Mouse (Mus musculus) CH12.LX (cell line): ENCODE data around the gene Gpsm1. TPM values are rescaled to one million over a fixed set of nuclear protein-coding genes. Genes with fewer than 3 reads are reported as not detected.

Experiments
- DNase-seq: peaks from one replicate; pipeline ENCODE4 v3.0.0-alpha.2; 2013; ENCODE audit errors: extremely low read depth
- H3K27ac ChIP-seq: 2 replicates; pipeline ENCODE4 v1.5.1; 2012; ENCODE audit warnings: low read depth, mild to moderate bottlenecking, control low read depth, moderate library complexity; ENCODE audit not compliant: insufficient read depth
- H3K27me3 ChIP-seq: replicated peaks from 2 replicates; pipeline ENCODE3; 2012; ENCODE audit warnings: inconsistent platforms
- H3K36me3 ChIP-seq, 2 experiments: replicated peaks in 1 of 2; 2 replicates each; pipeline versions ENCODE3 to v1.6.1; 2012; ENCODE audit warnings: inconsistent platforms in 1 of 2, low read length in 1 of 2, mild to moderate bottlenecking in 1 of 2, mixed read lengths in 1 of 2, moderate library complexity in 1 of 2; ENCODE audit not compliant: control insufficient read depth in 1 of 2, insufficient read depth in 1 of 2
- H3K4me1 ChIP-seq, 2 experiments: 2 replicates each; pipeline ENCODE4 v1.6.1; 2012; ENCODE audit warnings: inconsistent platforms in 1 of 2, moderate library complexity in 1 of 2; ENCODE audit not compliant: insufficient read depth in 2 of 2, control insufficient read depth in 1 of 2
- H3K4me2 ChIP-seq: 2 replicates; pipeline ENCODE4 v1.6.1; 2012; ENCODE audit warnings: low read depth, mild to moderate bottlenecking, control low read depth; ENCODE audit not compliant: poor library complexity, insufficient read depth, severe bottlenecking
- H3K4me3 ChIP-seq, 3 experiments: fragments of 150-350 bp in 1 of 3; sonication (generic) in 1 of 3; replicated peaks in 1 of 3; 2 replicates each; pipeline versions ENCODE3 to v1.5.1; 2011 to 2012; ENCODE audit warnings: low read depth in 2 of 3, low read length in 2 of 3, mild to moderate bottlenecking in 2 of 3, moderate library complexity in 2 of 3, control low read depth in 1 of 3, improper control_type of control experiment in 1 of 3, inconsistent platforms in 1 of 3, mixed read lengths in 1 of 3; ENCODE audit not compliant: poor library complexity in 1 of 3
- H3K79me2 ChIP-seq: replicated peaks from 2 replicates; pipeline ENCODE4 v1.6.1; 2012; ENCODE audit warnings: mild to moderate bottlenecking, moderate library complexity; ENCODE audit not compliant: control insufficient read depth, poor library complexity, insufficient read depth, severe bottlenecking; ENCODE audit errors: extremely low read depth
- H3K9ac ChIP-seq: 2 replicates; pipeline ENCODE4 v1.6.1; 2012; ENCODE audit warnings: low read depth, mild to moderate bottlenecking, control low read depth, moderate library complexity; ENCODE audit not compliant: insufficient read depth
- H3K9me3 ChIP-seq: replicated peaks from 2 replicates; pipeline ENCODE3; 2012; ENCODE audit warnings: low read length, inconsistent platforms, mixed read lengths
- BHLHE40 ChIP-seq: IDR thresholded peaks from 2 replicates; pipeline ENCODE4 v1.6.1; 2011; ENCODE audit warnings: mild to moderate bottlenecking, low read depth, low read length, improper control_type of control experiment
- CHD2 ChIP-seq: IDR thresholded peaks from 2 replicates; pipeline ENCODE4 v1.6.1; 2011; ENCODE audit warnings: low read length, improper control_type of control experiment
- CTCF ChIP-seq, 2 experiments: IDR thresholded peaks in 1 of 2; conservative IDR thresholded peaks in 1 of 2; 2 replicates each; pipeline ENCODE4 v1.5.1; 2011 to 2012; ENCODE audit warnings: low read depth in 2 of 2, low read length in 2 of 2, improper control_type of control experiment in 1 of 2, inconsistent platforms in 1 of 2, mild to moderate bottlenecking in 1 of 2, moderate library complexity in 1 of 2
- ELF1 ChIP-seq: IDR thresholded peaks from 2 replicates; pipeline ENCODE4 v1.6.1; 2014; ENCODE audit warnings: low read depth, mild to moderate bottlenecking, inconsistent platforms, low read length, improper control_type of control experiment
- GABPA ChIP-seq: IDR thresholded peaks from 2 replicates; pipeline ENCODE4 v1.6.1; 2012; ENCODE audit warnings: low read depth, low read length, improper control_type of control experiment, inconsistent platforms; ENCODE audit not compliant: insufficient replicate concordance
- HCFC1 ChIP-seq: IDR thresholded peaks from 2 replicates; pipeline ENCODE4 v1.6.1; 2012; ENCODE audit warnings: low read depth, mild to moderate bottlenecking, inconsistent platforms, low read length, improper control_type of control experiment
- MEF2A ChIP-seq: IDR thresholded peaks from 2 replicates; pipeline ENCODE4 v1.6.1; 2014; ENCODE audit warnings: low read depth, mild to moderate bottlenecking, inconsistent platforms, low read length, improper control_type of control experiment, borderline replicate concordance
- MYC ChIP-seq: IDR thresholded peaks from 2 replicates; pipeline ENCODE4 v1.6.1; 2011; ENCODE audit warnings: low read depth, mild to moderate bottlenecking, improper control_type of control experiment, low read length
- NELFE ChIP-seq: IDR thresholded peaks from 2 replicates; pipeline ENCODE4 v1.6.1; 2011; ENCODE audit warnings: low read depth, low read length, improper control_type of control experiment
- RCOR1 ChIP-seq: conservative IDR thresholded peaks from 2 replicates; pipeline ENCODE4 v1.6.1; 2012; ENCODE audit warnings: low read depth, mild to moderate bottlenecking, inconsistent platforms, low read length, improper control_type of control experiment
- SMC3 ChIP-seq: IDR thresholded peaks from 2 replicates; pipeline ENCODE4 v1.6.1; 2011; ENCODE audit warnings: low read depth, low read length, improper control_type of control experiment
- TBP ChIP-seq: conservative IDR thresholded peaks from 2 replicates; pipeline ENCODE4 v1.6.1; 2011; ENCODE audit warnings: low read depth, low read length, improper control_type of control experiment
- UBTF ChIP-seq: IDR thresholded peaks from 2 replicates; pipeline ENCODE4 v1.6.1; 2012; ENCODE audit warnings: low read depth, mild to moderate bottlenecking, inconsistent platforms, low read length, improper control_type of control experiment, moderate library complexity
- USF1 ChIP-seq: IDR thresholded peaks from 2 replicates; pipeline ENCODE4 v1.6.1; 2014; ENCODE audit warnings: low read depth, mild to moderate bottlenecking, inconsistent platforms, low read length, improper control_type of control experiment
- USF2 ChIP-seq: conservative IDR thresholded peaks from 2 replicates; pipeline ENCODE4 v1.6.1; 2011; ENCODE audit warnings: low read depth, low read length, improper control_type of control experiment
- ZNF384 ChIP-seq: IDR thresholded peaks from 2 replicates; pipeline ENCODE4 v1.6.1; 2012; ENCODE audit warnings: low read depth, low read length, improper control_type of control experiment, inconsistent platforms
- dilution Hi-C: fragments of 300-500 bp; cut with MboI; formaldehyde crosslinking; loops from 2 replicates; pipeline ENCODE4 v1.14.3; 2020; ENCODE audit warnings: low sequenced_read_pairs; ENCODE audit not compliant: extremely low pct_unique_long_range_greater_than_20kb, extremely low pct_ligation_motif_present
- in situ Hi-C: fragments of 300-500 bp; cut with MboI; formaldehyde crosslinking; loops from 3 replicates; pipeline ENCODE4 v1.14.3; 2019; ENCODE audit warnings: low sequenced_read_pairs, low pct_ligation_motif_present, low pct_unique_long_range_greater_than_20kb, mixed read lengths
- polyA plus RNA-seq: library from polyadenylated mRNA; unstranded; fragments of >175 nt; gene quantifications from 2 replicates; pipeline ENCODE4 v1.2.1, GENCODE M21; 2012; ENCODE audit warnings: low read depth; ENCODE audit not compliant: insufficient read length
- total RNA-seq, 2 experiments: library from RNA; depleted of rRNA; stranded (reverse); fragments of 300-350 nt in 1 of 2; fragments of >200 nt in 1 of 2; gene quantifications; 2 replicates each; pipeline ENCODE4 v1.2.3; 2012 to 2014

Gpsm1 gene
- total and polyA plus RNA-seq, 3 experiments = 3.2 to 8.1 (median 3.6) TPM

DNA sequence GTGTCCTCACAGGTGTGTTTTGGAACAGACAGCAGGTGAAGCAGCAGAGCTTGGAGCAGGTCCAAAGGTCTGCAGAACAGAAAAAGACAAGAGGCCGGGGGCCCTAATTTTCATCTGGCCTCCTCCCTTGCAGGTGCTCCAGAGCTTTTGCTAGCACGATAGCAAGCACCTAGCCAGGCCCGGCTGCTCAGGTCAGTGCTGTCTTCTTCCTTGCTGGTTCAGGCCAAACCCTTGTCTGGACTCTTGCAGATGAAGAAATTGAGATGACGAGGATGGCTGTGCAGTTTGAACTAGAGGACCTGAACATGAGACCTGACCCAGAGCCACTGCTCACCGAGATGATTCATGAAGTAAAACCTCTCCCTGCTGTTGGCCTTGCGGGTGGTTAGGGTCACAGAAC is 76.3 kb downstream of the Gpsm1 start:
- H3K9ac ChIP-seq = no peak overlapping the region
- H3K9me3 ChIP-seq = no peaks in the 10 kb centered on the region
- H3K79me2 ChIP-seq = peaks cover 26% of the 10 kb centered on the region
- H3K27ac ChIP-seq = no peak overlapping the region
- no peak overlapping the region for H3K4me3 ChIP-seq
- in situ Hi-C loops (no loop called here), dilution Hi-C loops (no loop called here)
- H3K27me3 ChIP-seq = no peaks in the 10 kb centered on the region
- DNase-seq = no peak
- H3K36me3 ChIP-seq = peaks cover 68 to 77% of the 10 kb centered on the region in 2 experiments
- TF ChIP-seq GABPA (no peak), ELF1 (no peak), TBP (no peak), USF1 (no peak), RCOR1 (no peak), CHD2 (no peak), SMC3 (no peak), USF2 (no peak), NELFE (no peak), UBTF (no peak), CTCF (conservative IDR thresholded peaks at IDR 0.05 in 1 of 2, IDR thresholded peaks at IDR 0.05 in 1 of 2; ENCODE audit: low read depth in 2 of 2, low read length in 2 of 2) (no peak), MYC (no peak), ZNF384 (no peak), MEF2A (no peak), BHLHE40 (no peak), HCFC1 (no peak)
- no peak overlapping the region for H3K4me2 ChIP-seq
- peaks cover 4 to 30% of the 10 kb centered on the region in 2 experiments for H3K4me1 ChIP-seq

Other genes with a start within 250 kb of the Gpsm1 start
- gene Nacc2, start 192.3 kb upstream of the Gpsm1 start, total RNA-seq (2012; rRNA removed) = 1.6 and 2.3 TPM in 2 replicates
- gene Nacc2, start 192.3 kb upstream of the Gpsm1 start, total RNA-seq (2014; rRNA removed) = 0.59 and 0.88 TPM in 2 replicates
- 1.1 TPM in 2 replicates for gene Nacc2, start 192.3 kb upstream of the Gpsm1 start, polyA plus RNA-seq
- not detected in 2 replicates for gene Lhx3, start 107.2 kb upstream of the Gpsm1 start, total RNA-seq (2012; rRNA removed)
- gene Lhx3, start 107.2 kb upstream of the Gpsm1 start, total RNA-seq (2014; rRNA removed) = not detected in 2 replicates
- not detected in 2 replicates for gene Lhx3, start 107.2 kb upstream of the Gpsm1 start, polyA plus RNA-seq
- gene Qsox2, start 78.0 kb upstream of the Gpsm1 start, total RNA-seq (2012; rRNA removed) = 10.2 and 11.5 TPM in 2 replicates
- 9.3 and 9.5 TPM in 2 replicates for gene Qsox2, start 78.0 kb upstream of the Gpsm1 start, total RNA-seq (2014; rRNA removed)
- gene Qsox2, start 78.0 kb upstream of the Gpsm1 start, polyA plus RNA-seq = 5.2 and 6.4 TPM in 2 replicates
- gene Ccdc187, start 21.0 kb upstream of the Gpsm1 start, total RNA-seq (2012; rRNA removed) = not detected in 2 replicates
- gene Ccdc187, start 21.0 kb upstream of the Gpsm1 start, total RNA-seq (2014; rRNA removed) = not detected in 2 replicates
- gene Ccdc187, start 21.0 kb upstream of the Gpsm1 start, polyA plus RNA-seq = not detected in 2 replicates
- 17.1 and 20.3 TPM in 2 replicates for gene Dnlz, start 36.6 kb downstream of the Gpsm1 start, total RNA-seq (2012; rRNA removed)
- 15.1 TPM in 2 replicates for gene Dnlz, start 36.6 kb downstream of the Gpsm1 start, total RNA-seq (2014; rRNA removed)
- gene Dnlz, start 36.6 kb downstream of the Gpsm1 start, polyA plus RNA-seq = 16.5 and 17.8 TPM in 2 replicates
- gene Card9, start 45.4 kb downstream of the Gpsm1 start, total RNA-seq (2012; rRNA removed) = 0.42 and 0.59 TPM in 2 replicates
- 0.15 and 0.32 TPM in 2 replicates for gene Card9, start 45.4 kb downstream of the Gpsm1 start, total RNA-seq (2014; rRNA removed)
- gene Card9, start 45.4 kb downstream of the Gpsm1 start, polyA plus RNA-seq = 0.38 and 0.44 TPM in 2 replicates
- gene Snapc4, start 65.1 kb downstream of the Gpsm1 start, total RNA-seq (2012; rRNA removed) = 42.7 and 53.3 TPM in 2 replicates
- 15.3 and 18.0 TPM in 2 replicates for gene Snapc4, start 65.1 kb downstream of the Gpsm1 start, total RNA-seq (2014; rRNA removed)
- gene Snapc4, start 65.1 kb downstream of the Gpsm1 start, polyA plus RNA-seq = 47.1 and 48.0 TPM in 2 replicates
- gene Entr1, start 73.8 kb downstream of the Gpsm1 start, total RNA-seq (2012; rRNA removed) = 41.9 and 56.9 TPM in 2 replicates
- gene Entr1, start 73.8 kb downstream of the Gpsm1 start, total RNA-seq (2014; rRNA removed) = 53.8 and 62.3 TPM in 2 replicates
- 51.9 and 57.3 TPM in 2 replicates for gene Entr1, start 73.8 kb downstream of the Gpsm1 start, polyA plus RNA-seq
- gene Pmpca, start 73.8 kb downstream of the Gpsm1 start, total RNA-seq (2012; rRNA removed) = 79.5 and 91.2 TPM in 2 replicates
- gene Pmpca, start 73.8 kb downstream of the Gpsm1 start, total RNA-seq (2014; rRNA removed) = 73.3 and 74.7 TPM in 2 replicates
- 143 and 176 TPM in 2 replicates for gene Pmpca, start 73.8 kb downstream of the Gpsm1 start, polyA plus RNA-seq
- 9.6 and 12.1 TPM in 2 replicates for gene Inpp5e, start 93.7 kb downstream of the Gpsm1 start, total RNA-seq (2012; rRNA removed)
- 4.8 and 5.2 TPM in 2 replicates for gene Inpp5e, start 93.7 kb downstream of the Gpsm1 start, total RNA-seq (2014; rRNA removed)
- 10.2 and 13.4 TPM in 2 replicates for gene Inpp5e, start 93.7 kb downstream of the Gpsm1 start, polyA plus RNA-seq
- gene Sec16a, start 129.7 kb downstream of the Gpsm1 start, total RNA-seq (2012; rRNA removed) = 31.8 and 36.3 TPM in 2 replicates
- gene Sec16a, start 129.7 kb downstream of the Gpsm1 start, total RNA-seq (2014; rRNA removed) = 22.5 and 22.8 TPM in 2 replicates
- 28.6 and 38.9 TPM in 2 replicates for gene Sec16a, start 129.7 kb downstream of the Gpsm1 start, polyA plus RNA-seq
- gene Notch1, start 201.1 kb downstream of the Gpsm1 start, total RNA-seq (2012; rRNA removed) = 11.4 and 13.1 TPM in 2 replicates
- gene Notch1, start 201.1 kb downstream of the Gpsm1 start, total RNA-seq (2014; rRNA removed) = 0.86 and 0.98 TPM in 2 replicates
- 2.7 and 3.8 TPM in 2 replicates for gene Notch1, start 201.1 kb downstream of the Gpsm1 start, polyA plus RNA-seq